Mouse (Mus musculus) thymus, adult 18-20 months (tissue): ENCODE data around the gene Rimbp2.

Source experiments
- DNase-seq, 2 experiments: peaks; one replicate each; pipeline ENCODE4 v3.0.0; 2022; ENCODE audit warnings: mixed read lengths in 2 of 2

Gene Rimbp2

GRCm38 (mm10) chr5:128925073-128925472 is 28.2 kb downstream of the Rimbp2 start:
- no peak for DNase-seq

DNA sequence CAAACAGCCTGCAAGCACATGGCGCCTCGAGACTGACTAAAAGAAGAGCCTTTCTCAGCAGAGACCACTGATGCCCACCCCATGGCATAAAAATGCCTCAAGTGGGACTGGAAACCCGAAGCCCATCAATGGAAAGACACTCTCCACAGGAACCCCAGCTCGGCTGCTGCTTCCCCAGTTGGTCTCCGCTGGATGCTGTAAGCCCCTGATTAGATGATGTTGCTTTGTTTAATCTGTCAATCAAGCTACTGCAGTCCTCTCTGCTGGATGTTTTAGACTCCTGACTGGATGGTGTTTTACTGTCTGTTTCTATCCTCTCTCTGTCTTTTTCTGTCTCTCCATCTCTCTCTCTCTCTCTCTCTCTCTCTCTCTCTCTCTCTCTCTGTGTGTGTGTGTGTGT is 33.2 kb downstream of the Rimbp2 start:
- no peak for DNase-seq

DNA sequence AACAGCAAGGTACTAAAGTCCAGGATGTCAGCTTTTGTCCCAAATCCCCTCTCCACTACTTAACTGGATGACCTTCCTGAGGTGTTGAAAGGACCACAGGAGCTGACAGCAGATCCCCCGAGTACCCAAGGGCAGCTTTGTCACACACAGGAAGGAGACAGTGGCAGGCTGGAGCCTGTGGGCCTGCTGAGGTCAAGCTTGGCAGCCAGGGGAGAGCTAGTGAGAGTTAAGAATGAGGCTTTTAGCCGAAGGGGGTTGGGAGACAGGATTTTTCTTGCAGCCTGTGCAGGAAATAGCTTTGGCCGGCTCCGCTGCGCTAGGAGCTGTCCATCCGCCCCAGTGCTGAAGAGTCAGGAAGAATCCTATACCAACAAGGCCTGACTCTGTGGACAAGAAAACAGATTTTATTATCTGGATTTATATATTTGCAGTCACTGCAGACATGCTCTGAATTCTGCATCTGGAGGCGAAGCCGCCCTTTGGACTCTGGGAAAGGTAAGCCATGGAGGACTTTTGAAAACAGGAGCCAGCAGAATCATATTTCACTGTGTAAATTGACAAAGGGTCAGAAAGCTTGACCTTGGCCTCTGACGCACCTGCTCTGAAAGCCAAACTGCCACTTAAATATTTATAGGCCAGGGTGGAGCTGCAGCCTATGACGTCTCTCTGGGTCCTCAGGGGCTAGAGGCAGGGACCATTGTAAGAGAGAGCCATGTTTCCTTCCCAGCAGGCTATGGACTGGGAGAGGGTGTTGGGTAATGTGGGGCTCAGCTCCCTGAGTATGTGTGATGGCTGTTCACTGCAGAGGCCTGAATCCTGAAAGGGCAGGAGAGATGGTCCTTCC is 35.9 kb downstream of the Rimbp2 start:
- DNase-seq: no peak

- no peak for DNase-seq
Measured at GRCm38 (mm10) chr5:128913820-128914219, 39.5 kb downstream of the Rimbp2 start.

DNA sequence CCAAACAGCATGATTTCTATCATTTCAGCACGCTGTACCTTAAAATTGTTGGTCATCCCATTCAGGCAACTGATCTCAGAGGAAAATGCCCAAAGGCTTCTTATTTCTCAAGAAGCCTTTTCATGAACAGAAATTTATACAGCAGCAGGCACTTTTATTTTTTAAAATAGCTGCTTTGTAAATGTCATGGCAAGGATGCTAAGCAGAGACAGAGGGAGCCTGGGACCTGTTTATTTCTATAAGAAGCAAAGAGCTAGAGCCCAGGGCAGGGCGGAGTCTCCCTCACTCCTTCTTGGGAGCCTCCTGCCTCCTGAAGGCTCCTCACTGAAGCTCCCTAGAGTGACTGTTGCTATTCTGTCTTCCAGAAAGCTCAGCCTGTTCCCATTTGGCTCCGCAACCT is 40.9 kb downstream of the Rimbp2 start:
- DNase-seq: no peak

GRCm38 (mm10) chr5:128911593-128911992 is 41.7 kb downstream of the Rimbp2 start:
- DNase-seq: no peak

DNA sequence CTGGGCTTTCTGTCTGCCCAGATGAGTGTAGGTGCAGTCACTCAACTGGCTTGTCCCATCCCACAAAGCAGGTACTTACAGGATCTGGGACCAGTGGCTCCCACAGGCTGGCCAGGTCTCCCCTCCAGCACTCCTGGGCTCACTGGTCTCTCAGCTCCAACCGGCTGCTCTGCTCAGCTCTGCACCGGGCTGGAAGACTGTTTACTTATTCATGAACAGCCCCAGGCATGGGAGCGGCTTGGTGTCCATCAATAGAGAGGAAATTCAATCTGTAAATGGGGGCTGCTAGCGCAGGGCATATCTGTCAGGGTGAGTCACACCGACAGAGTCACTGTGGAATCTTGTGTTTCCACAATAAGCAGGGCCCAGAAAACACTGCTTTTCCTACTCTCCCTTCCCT is 49.2 kb downstream of the Rimbp2 start:
- DNase-seq: no peak

- no peak for DNase-seq
Measured at GRCm38 (mm10) chr5:128903120-128903519, 50.2 kb downstream of the Rimbp2 start.

DNA sequence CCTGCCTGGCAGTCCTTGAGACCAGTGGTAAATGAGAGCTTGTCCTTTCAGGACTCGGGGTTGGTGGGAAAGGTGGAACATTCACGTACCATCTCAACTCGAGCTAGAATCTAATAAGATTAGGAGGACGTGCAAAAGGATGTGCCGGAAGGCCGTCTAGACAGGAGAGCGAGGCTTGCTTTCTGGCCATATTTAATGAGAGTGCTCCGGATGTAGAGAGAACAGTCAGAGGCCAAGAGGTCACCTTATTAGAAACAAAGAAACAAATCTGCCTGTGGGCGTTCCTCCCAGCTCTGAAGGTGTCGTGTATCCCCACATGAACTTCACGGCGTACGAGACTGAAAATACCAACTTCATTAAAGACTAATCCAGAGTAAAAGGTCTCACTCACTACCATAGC is 53.3 kb downstream of the Rimbp2 start:
- no peak for DNase-seq

DNA sequence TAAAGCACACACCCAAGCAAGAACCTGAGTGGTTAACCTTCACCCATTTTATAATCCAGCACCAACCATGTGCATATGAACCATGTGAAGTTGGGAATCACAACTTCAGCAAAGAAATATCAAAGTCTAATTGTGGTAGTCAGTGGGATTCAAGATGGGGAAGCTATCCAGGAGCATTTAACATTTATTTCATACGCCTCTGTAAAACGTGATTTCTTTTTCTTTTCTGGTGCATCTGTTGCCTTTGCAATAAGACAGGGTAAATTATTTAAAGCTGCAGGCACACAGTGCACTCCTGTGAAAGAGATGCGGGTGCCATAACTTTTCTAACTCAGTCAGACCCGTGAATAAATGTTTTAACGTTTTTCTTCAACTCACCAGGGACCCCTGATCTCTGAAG is 58.4 kb downstream of the Rimbp2 start:
- no peak for DNase-seq

DNA sequence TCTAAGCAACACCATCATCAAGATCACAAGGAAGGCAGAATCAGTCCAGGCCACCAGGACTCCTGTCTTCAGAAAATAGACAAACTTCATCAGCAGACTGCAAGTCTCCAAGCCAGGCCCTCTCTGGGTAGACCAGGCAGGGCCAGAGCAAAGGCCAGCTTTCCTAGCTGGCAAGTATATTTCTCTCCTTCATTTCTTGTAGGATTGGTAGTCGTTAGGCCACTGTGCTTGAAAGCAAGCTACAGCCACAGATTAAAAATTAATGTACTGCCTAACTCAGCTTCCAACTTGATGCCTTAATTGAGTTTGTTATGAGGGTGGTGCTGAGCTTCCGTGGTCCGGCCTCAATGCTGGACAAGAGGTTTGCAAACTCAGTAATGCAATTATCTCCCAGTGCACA is 65.7 kb downstream of the Rimbp2 start:
- DNase-seq: no peak

GRCm38 (mm10) chr5:128884320-128884719 is 69.0 kb downstream of the Rimbp2 start:
- no peak for DNase-seq

- no peak for DNase-seq
Measured at GRCm38 (mm10) chr5:128879092-128879491, 74.2 kb downstream of the Rimbp2 start.

- DNase-seq: no peak
Measured at GRCm38 (mm10) chr5:128877425-128878035, 75.8 kb downstream of the Rimbp2 start.

DNA sequence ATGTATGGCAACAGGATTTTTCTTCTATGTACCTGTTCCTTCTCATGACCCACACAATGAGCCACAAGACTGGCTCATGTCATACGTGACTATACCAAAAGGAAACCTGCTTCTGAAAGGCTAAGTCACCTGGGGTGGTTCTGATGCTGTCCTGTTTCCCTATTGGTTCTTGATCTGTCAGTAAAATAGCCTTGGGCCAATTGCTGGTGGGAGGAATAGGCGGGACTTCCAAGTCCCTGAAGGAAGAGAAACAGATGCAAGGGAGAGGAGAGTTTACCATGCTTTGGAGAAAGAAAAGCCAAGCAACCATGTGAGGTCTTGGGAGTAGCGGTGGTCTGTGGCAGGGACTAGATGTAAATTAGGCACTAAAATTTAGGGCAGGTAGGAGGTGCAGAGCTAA is 81.6 kb downstream of the Rimbp2 start:
- no peak for DNase-seq

GRCm38 (mm10) chr5:128866811-128867210 is 86.5 kb downstream of the Rimbp2 start:
- no peak for DNase-seq

DNA sequence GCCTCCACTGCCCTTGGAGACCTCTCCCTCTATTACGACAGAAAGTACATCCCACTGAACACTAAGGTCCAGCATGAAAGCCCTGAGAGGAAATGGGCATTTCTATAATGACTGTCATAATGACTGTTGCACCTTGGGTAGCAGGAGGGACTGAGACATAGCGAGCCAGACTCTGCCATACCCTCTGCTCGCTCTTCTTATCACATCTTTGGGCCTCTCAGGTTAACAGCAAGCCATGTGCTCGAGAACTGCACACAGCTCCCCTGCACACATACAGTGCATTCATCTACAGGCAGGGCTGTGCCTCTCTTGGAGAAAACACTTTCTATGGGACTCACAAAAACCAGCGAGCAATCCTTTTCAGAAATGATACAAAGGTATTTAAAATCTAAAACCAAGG is 87.0 kb downstream of the Rimbp2 start:
- no peak for DNase-seq

DNA sequence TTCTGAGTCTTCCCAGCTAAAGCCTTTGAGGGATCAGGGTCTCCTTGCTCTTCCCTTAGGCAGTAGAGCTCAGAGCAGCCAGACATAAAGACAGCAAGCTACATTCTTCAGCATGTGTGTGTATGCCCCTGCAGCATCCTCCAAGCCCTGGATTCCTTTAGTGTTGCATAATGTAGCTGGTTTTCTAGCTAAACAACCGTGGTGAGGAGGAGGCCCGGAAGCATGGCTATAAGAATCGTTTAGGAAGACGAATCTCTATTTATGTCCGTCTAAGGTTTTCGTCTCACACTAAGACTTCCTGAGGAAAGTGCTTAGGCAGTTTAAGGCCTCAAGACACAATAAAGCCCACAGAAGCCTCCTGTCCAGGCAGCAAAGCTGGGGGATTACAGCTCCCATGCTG is 89.8 kb downstream of the Rimbp2 start:
- no peak for DNase-seq

DNA sequence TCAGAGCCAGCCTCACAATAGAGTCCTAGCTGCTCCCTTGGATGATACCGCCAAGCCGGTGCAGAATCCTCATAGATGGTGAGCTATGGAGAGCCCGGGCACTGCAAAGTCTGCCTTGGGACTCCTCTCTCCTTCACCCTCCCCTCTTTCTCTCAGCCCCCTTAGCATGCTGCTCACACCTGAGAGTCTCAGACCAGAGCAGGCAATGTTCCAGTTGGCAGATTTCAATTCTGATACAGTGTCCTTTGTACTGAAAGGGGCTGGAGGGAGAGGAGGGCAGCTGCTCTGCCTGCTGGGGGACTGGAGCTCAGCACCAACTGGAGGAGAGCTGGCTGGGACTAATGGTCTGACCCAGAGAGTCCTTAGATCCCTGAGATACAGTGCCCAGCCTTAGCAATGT is 92.4 kb downstream of the Rimbp2 start:
- DNase-seq: no peak

GRCm38 (mm10) chr5:128852791-128853190 is 100.5 kb downstream of the Rimbp2 start:
- DNase-seq: no peak

DNA sequence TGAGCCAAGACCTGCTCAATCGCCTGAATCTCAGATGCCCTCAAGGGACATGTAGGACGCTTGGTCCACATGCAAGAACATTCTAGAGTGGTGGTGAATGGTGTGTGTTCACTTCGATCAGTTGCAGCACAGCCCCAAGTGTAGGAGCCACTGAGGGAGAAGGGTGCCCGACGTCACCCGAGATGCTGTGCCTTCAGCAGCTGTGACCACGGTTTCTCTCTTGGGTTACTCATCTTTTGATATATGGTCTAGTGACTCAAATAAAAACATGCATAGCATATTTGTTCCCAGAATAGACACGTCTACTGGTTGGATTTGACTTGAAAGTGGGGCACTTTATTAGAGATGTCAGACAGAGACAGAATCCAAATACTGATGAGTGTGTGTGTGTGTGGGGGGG is 105.5 kb downstream of the Rimbp2 start:
- DNase-seq: no peak

GRCm38 (mm10) chr5:128846433-128847040 is 106.7 kb downstream of the Rimbp2 start:
- DNase-seq: no peak

DNA sequence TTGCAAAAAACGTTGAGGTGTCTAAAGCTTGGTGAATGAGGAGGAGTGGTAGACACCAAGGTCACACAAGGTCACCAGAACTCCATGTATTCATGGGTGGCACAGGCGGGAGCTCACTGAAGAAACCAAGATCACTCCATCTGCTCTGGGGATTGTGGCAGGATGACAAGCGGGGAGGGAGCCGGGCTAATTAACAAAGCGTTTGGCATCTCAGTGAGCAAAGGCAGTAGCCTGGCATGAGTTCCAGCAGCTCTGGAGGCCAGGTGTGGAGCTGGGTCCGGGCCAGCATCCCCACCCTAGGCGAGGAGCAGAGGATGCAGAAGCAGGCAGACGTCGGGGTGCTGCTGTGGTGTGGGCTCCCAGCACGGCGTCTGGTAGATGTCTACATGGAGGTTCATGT is 108.3 kb downstream of the Rimbp2 start:
- no peak for DNase-seq

GRCm38 (mm10) chr5:128843982-128844381 is 109.3 kb downstream of the Rimbp2 start:
- no peak for DNase-seq
